Mouse (Mus musculus) G1E (cell line): ENCODE results near the gene Gm47996.
"Not testable (repeated sequence)": the region's sequence is repeated elsewhere in the genome, so short reads cannot be mapped to it uniquely, and the experiment has no call there.

Experiments used
- CTCF ChIP-seq: IDR thresholded peaks from 2 replicates; pipeline ENCODE4 v1.5.1; 2012; ENCODE audit warnings: low read depth, low read length, inconsistent platforms, mixed read lengths
- GATA1 ChIP-seq: IDR thresholded peaks from 2 replicates; pipeline ENCODE4 v1.6.1; 2012; ENCODE audit warnings: borderline replicate concordance, low read length, inconsistent platforms, mixed read lengths
- GATA2 ChIP-seq: IDR thresholded peaks from 2 replicates; pipeline ENCODE4 v1.6.1; 2012; ENCODE audit warnings: low read depth, low read length, inconsistent platforms, borderline replicate concordance
- POLR2AphosphoS5 ChIP-seq: IDR thresholded peaks from 2 replicates; pipeline ENCODE4 v1.6.1; 2012; ENCODE audit warnings: low read depth, low read length, inconsistent platforms; ENCODE audit not compliant: insufficient replicate concordance
- TAL1 ChIP-seq: conservative IDR thresholded peaks from 2 replicates; pipeline ENCODE4 v1.6.1; 2012; ENCODE audit warnings: low read depth, low read length, inconsistent platforms, mixed read lengths

DNA sequence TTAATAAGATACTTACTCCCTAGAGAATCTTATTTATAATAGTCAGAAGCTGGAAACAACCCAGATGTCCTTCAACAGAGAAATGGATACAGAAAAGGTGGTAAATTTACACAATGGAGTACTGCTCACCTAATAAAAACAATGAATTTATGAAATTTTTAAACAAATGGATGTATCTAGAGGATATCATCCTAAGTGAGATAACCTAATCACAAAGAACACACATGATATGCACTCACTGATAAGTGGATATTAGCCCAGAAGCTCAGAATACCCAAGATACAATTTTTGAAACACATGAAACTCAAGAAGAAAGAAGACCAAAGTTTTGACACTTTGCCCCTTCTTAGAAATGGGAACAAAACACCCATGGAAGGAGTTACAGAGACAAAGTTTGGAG is 987 bp upstream of the Gm47996 start:
- not testable (repeated sequence) for TF ChIP-seq TAL1, CTCF, GATA1, GATA2, POLR2AphosphoS5
